In the genomic region with DNA sequence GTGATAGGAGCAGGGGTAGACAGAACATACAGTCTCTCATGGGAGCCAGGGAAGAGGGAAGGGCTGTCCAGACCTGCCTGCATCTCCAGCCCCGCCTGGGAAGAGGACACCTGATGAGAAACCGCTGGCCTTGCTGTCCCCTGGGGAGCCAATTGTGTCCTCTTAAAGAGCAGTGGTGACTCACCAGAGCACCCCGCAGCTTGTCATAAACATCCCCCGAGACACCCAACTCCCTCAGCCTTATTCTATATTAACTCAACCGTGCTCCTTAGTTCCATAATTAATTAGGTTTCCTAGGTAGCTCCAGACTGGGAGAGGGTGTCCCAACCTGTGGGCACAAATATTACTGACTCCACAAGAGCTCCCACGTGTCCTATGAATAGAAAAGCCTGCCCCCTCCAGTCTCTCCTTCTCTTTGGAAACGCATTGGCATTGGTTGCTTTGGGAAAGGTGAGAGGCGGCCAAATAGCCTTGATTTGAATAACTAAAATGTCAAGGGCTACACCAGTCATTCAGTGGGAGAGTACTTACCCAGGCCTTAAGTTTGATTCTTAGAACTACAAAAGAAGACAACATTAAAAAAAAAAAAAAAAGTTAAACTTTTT, we compare ENCODE assay signal across 8 mouse cellular contexts.
"Had no signal": no experiment of that assay in that cellular context is flagged by ENCODE, and none has a peak within 500 bp of the region (broad histone marks: within the 10 kb centered on the region; RNA-seq: fewer than 3 reads in every experiment).

No protein-coding gene starts in this region.

- DNase-seq: kidney, adult 11 months; kidney, adult 9 months; kidney, postnatal 4 days; liver; liver, embryonic 13.5 days; liver, postnatal 0 days; lung, postnatal 14 days; thymus, postnatal 36 days had no signal
